Mouse (Mus musculus) hindbrain, embryonic 12.5 days (tissue): Measurements from ENCODE around the gene Dlk2. TPM values are rescaled to one million over a fixed set of nuclear protein-coding genes. Genes with fewer than 3 reads are reported as not detected.

ENCODE experiments used
- ATAC-seq: fragments of 200-750 bp; cut with Nextera tagmentation; 2 replicates; pipeline ENCODE4 v1.8.0; 2017; ENCODE audit warnings: moderate TSS enrichment; ENCODE audit not compliant: low FRiP score
- H3K27ac ChIP-seq: fragments of 300-500 bp; sonication (generic); 2 replicates; pipeline ENCODE4 v1.5.1; 2016; ENCODE audit warnings: mild to moderate bottlenecking
- H3K27me3 ChIP-seq: fragments of 300-500 bp; sonication (generic); 2 replicates; pipeline ENCODE4 v1.6.1; 2016; ENCODE audit warnings: mild to moderate bottlenecking
- H3K36me3 ChIP-seq: fragments of 300-500 bp; sonication (generic); 2 replicates; pipeline ENCODE4 v1.6.1; 2016; ENCODE audit warnings: mild to moderate bottlenecking
- H3K4me1 ChIP-seq: fragments of 300-500 bp; sonication (generic); 2 replicates; pipeline ENCODE4 v1.6.1; 2016
- H3K4me2 ChIP-seq: fragments of 300-500 bp; sonication (generic); replicated peaks from 2 replicates; pipeline ENCODE4 v1.6.1; 2016; ENCODE audit warnings: mild to moderate bottlenecking
- H3K4me3 ChIP-seq: fragments of 300-500 bp; sonication (generic); 2 replicates; pipeline ENCODE4 v1.5.1; 2016; ENCODE audit warnings: mild to moderate bottlenecking
- H3K9ac ChIP-seq: fragments of 300-500 bp; sonication (generic); 2 replicates; pipeline ENCODE4 v1.6.1; 2016; ENCODE audit warnings: mild to moderate bottlenecking, moderate library complexity
- H3K9me3 ChIP-seq: fragments of 300-500 bp; sonication (generic); replicated peaks from 2 replicates; pipeline ENCODE4 v1.6.1; 2016; ENCODE audit warnings: mild to moderate bottlenecking
- WGBS: fragments of 180-500 bp; shearing (Covaris S2); methylation state at CpG from one replicate; pipeline ENCODE4 v1.1.7; 2016; 5-methylcytosine and 5-hydroxymethylcytosine counted together
- polyA plus RNA-seq: library from polyadenylated mRNA; unstranded; fragments of >200 nt; fragmentation: Nextera tagmentation; extraction: Ambion mirVana; gene quantifications from 2 replicates; pipeline ENCODE4 v1.2.1, GENCODE M21; 2016

Dlk2 gene
- polyA plus RNA-seq, 1 experiment from 2014 or later, result 3.1 TPM

DNA sequence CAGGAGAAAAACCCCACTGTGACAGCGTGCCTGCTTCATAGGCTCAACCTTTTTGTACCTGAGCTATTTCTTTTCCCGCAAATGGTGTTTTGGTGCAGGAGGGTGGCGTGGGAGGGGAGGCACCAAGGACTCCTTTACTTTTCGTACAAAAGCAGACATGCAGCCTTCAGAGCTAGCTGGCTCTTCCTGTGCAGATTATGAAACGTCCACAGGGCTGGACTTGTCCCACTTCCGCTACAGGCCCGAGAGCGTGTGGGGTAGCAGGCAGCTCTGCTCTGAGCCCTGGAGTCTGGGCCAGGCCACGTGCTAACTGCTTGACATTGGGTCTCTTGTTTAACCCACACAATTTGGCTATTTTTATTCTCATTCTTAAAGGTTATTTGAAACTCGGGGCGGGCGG lies 4.7 kb downstream of the Dlk2 start:
- Histone ChIP-seq H3K36me3 (peaks cover 18% of the 10 kb centered on the region; the same call in 1 of the 2 replicates), H3K27me3 (peaks cover 38% of the 10 kb centered on the region), H3K4me2 (no peak overlapping the region), H3K4me1 (peaks cover 19% of the 10 kb centered on the region), H3K27ac (no peak overlapping the region), H3K4me3 (no peak overlapping the region), H3K9me3 (no peaks in the 10 kb centered on the region), H3K9ac (no peak overlapping the region)
- ATAC-seq, result no peak
- 75% methylated on average over 12 of the region's 12 CpGs for WGBS

DNA sequence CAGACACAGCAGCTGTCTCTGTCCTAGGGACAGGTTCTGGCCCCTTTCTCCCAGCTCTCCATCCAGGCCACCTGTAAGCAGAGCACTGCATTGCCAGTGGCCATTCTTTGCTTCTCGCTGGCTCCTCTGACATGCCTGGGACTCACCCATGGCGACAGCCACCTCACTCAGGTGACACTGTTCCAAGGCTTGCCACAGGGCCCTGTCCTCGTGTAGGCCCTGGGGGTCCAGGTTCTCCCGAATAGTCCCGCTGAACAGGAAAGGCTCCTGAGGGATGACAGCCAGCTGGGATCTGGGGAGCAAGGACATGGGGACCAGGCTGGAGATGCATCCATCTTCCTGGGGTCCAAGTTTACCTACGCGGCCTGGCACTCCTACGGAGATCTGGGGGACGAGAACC lies 7.0 kb downstream of the Dlk2 start:
- H3K4me1 ChIP-seq, result peaks cover 2% of the 10 kb centered on the region; the same call in 1 of the 2 replicates
- no peak for ATAC-seq
- 88% methylated on average over 9 of the region's 9 CpGs for WGBS
- peaks cover 16% of the 10 kb centered on the region for H3K27me3 ChIP-seq
- H3K9me3 ChIP-seq, result no peaks in the 10 kb centered on the region
- H3K36me3 ChIP-seq, result peaks cover 21% of the 10 kb centered on the region; the same call in 1 of the 2 replicates
- H3K4me2 ChIP-seq, result no peak overlapping the region
- H3K27ac ChIP-seq, result no peak overlapping the region
- H3K9ac ChIP-seq, result no peak overlapping the region
- no peak overlapping the region for H3K4me3 ChIP-seq

DNA sequence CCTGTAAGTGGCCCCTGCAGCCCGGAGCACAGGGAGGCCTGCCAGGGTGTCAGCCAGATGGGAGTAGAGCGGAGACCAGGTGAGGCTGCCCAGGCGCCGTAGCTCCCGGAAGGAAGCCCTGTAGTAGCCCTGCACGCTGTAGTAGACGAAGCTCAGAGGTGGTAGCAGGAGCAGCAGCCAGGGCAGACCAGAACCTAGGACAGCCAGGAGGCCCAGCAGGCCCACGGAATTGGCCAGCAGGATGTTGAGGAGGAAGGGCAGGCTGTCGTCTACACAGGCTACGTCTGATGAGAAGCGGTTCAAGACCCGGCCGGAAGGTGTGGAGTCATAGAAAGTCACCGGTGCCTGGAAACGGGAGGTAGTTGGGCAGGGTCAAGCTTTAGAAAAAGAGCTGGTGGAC lies 9.7 kb downstream of the Dlk2 start:
- no peak overlapping the region for H3K9ac ChIP-seq
- no peaks in the 10 kb centered on the region for H3K4me1 ChIP-seq
- ATAC-seq, result no peak
- no peak overlapping the region for H3K4me3 ChIP-seq
- H3K27ac ChIP-seq, result no peak overlapping the region
- no peak overlapping the region for H3K4me2 ChIP-seq
- H3K36me3 ChIP-seq, result peaks cover 28% of the 10 kb centered on the region; the same call in 1 of the 2 replicates
- WGBS, result 92% methylated on average over 15 of the region's 15 CpGs
- H3K27me3 ChIP-seq, result no peaks in the 10 kb centered on the region
- no peaks in the 10 kb centered on the region for H3K9me3 ChIP-seq

DNA sequence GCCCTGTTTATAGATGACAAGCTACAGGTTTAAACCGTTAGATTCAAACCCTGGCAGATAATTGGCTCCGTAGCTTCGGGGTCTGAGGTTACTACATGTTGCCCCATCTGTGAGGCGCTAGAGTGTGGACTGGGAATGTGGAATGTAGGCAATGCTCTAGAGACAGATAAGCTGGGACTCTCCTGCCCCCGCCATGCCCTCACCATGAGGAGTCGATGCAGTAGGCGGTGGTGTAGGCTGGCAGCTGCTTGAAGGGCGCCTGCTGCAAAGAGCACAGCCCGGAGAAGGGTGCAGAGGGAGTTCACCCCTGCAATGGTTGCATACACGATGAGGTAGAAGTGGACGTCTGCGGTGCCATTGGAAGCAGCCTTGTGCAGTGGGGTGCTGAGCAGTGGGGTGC lies 12.6 kb downstream of the Dlk2 start:
- no peaks in the 10 kb centered on the region for H3K4me1 ChIP-seq
- no peaks in the 10 kb centered on the region for H3K27me3 ChIP-seq
- peaks cover 19% of the 10 kb centered on the region; the same call in 1 of the 2 replicates for H3K36me3 ChIP-seq
- H3K9me3 ChIP-seq, result no peaks in the 10 kb centered on the region
- H3K27ac ChIP-seq, result no peak overlapping the region
- H3K4me3 ChIP-seq, result no peak overlapping the region
- H3K4me2 ChIP-seq, result no peak overlapping the region
- ATAC-seq, result no peak
- 83% methylated on average over 12 of the region's 12 CpGs for WGBS
- no peak overlapping the region for H3K9ac ChIP-seq

DNA sequence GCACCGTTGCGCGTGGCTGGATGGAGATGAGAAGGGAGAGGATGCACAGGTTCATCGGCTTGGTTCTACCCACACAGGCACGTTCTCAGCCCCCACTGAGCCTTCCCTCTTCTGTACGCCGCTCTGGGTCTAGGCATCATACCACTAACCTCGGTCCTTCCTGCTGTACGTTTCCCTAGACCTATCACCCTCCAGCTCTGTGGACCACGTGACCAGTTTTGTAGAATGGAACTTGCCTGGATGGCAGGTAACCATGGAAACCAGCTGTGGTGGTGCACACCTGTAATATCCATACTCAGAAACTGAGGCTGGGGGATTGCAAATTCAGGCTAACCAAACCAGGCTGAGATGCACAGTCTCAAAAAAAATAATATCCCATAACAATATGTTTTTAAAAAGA lies 13.3 kb downstream of the Dlk2 start:
- peaks cover 13% of the 10 kb centered on the region; the same call in 1 of the 2 replicates for H3K36me3 ChIP-seq
- no peak for ATAC-seq
- H3K9ac ChIP-seq, result 0 out of 2 replicates have a peak overlapping the region, but pooled peaks have one; percentile 18
- H3K9me3 ChIP-seq, result no peaks in the 10 kb centered on the region
- H3K4me2 ChIP-seq, result no peak overlapping the region
- H3K4me1 ChIP-seq, result no peaks in the 10 kb centered on the region
- WGBS, result 87% methylated on average over 10 of the region's 10 CpGs
- H3K27ac ChIP-seq, result no peak overlapping the region
- no peaks in the 10 kb centered on the region for H3K27me3 ChIP-seq
- no peak overlapping the region for H3K4me3 ChIP-seq

DNA sequence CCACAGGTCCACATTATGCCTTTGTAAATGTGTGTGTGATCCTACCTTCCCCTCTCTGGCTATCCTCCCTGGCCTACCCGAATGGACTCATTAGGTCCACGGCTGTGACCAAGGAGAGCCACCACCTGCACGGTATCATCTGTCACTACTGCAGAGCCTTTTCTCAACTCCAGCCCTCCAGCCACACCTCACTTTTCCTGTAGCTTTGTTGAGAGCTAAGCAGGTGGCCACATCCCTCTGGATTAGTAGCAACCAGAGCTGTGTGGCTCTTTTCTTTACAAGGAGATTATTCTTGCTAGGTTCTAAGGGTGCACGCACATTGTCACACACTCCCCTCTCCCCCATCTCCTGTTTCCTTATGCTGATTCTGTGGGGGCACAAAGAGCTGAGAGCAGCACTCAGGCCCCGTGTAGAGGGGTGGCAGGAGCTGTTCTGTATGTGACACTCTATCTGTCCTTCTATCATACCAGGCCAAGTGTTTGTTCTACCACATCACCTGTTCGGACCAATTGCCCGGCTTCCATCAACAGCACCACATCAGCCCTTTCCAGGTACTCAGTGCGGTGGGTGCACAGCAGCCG lies 16.0 kb downstream of the Dlk2 start:
- WGBS, result 89% methylated on average over 9 of the region's 9 CpGs
- no peaks in the 10 kb centered on the region for H3K27me3 ChIP-seq
- H3K36me3 ChIP-seq, result peaks cover 6% of the 10 kb centered on the region; the same call in 1 of the 2 replicates
- H3K9me3 ChIP-seq, result no peaks in the 10 kb centered on the region
- H3K4me1 ChIP-seq, result no peaks in the 10 kb centered on the region
- no peak overlapping the region for H3K4me3 ChIP-seq
- H3K4me2 ChIP-seq, result no peak overlapping the region
- no peak overlapping the region for H3K27ac ChIP-seq
- ATAC-seq, result no peak
- no peak overlapping the region for H3K9ac ChIP-seq

DNA sequence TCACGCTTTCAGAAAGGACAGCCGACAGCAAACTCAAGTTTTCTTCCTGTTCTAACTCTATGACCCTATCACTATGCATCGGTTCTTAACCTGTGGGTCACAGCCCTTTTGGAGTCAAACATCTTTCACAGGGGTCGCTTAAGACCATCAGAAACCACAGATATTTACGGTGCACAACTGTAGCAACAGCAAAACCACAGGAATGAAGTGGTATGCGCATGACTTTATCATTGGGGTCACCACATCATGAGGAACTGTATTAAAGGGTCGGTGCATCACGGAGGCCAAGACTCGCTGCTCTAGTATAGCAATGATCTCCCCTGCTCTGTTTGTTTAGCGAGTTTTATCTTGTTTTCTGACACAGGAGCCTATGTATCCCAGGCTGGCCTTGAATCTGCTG lies 18.6 kb downstream of the Dlk2 start:
- no peak overlapping the region for H3K4me2 ChIP-seq
- no peak overlapping the region for H3K4me3 ChIP-seq
- no peaks in the 10 kb centered on the region for H3K9me3 ChIP-seq
- no peaks in the 10 kb centered on the region for H3K4me1 ChIP-seq
- H3K36me3 ChIP-seq, result peaks cover 5% of the 10 kb centered on the region; the same call in 1 of the 2 replicates
- WGBS, result 91% methylated on average over 10 of the region's 10 CpGs
- H3K9ac ChIP-seq, result no peak overlapping the region
- ATAC-seq, result no peak
- no peaks in the 10 kb centered on the region for H3K27me3 ChIP-seq
- H3K27ac ChIP-seq, result no peak overlapping the region

DNA sequence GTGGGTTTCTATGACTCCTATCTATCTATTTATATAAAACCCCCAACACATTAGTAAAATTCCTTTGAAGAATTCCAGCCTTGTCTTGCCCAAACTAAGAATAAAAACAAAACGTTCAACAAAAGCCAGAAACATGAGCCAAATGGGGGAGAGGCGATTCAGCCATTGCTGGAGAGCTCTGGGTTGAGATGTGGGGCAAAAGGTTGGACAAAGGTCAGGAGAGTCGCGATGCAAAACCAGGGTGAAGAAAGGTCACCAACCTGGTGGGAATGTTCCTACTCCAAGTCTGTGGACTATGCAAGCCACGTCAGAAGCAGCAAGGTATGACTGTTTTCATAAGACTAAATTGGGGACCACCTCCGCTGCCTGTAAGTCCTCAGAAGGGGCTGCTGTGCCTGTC lies 23.3 kb downstream of the Dlk2 start:
- 78% methylated on average over 6 of the region's 6 CpGs for whole genome bisulfite sequencing
- Histone ChIP-seq H3K4me2 (no peak overlapping the region), H3K9ac (no peak overlapping the region), H3K9me3 (no peaks in the 10 kb centered on the region), H3K36me3 (peaks cover 39% of the 10 kb centered on the region), H3K4me3 (no peak overlapping the region), H3K27me3 (no peaks in the 10 kb centered on the region), H3K4me1 (no peaks in the 10 kb centered on the region), H3K27ac (no peak overlapping the region)
- no peak for ATAC-seq

DNA sequence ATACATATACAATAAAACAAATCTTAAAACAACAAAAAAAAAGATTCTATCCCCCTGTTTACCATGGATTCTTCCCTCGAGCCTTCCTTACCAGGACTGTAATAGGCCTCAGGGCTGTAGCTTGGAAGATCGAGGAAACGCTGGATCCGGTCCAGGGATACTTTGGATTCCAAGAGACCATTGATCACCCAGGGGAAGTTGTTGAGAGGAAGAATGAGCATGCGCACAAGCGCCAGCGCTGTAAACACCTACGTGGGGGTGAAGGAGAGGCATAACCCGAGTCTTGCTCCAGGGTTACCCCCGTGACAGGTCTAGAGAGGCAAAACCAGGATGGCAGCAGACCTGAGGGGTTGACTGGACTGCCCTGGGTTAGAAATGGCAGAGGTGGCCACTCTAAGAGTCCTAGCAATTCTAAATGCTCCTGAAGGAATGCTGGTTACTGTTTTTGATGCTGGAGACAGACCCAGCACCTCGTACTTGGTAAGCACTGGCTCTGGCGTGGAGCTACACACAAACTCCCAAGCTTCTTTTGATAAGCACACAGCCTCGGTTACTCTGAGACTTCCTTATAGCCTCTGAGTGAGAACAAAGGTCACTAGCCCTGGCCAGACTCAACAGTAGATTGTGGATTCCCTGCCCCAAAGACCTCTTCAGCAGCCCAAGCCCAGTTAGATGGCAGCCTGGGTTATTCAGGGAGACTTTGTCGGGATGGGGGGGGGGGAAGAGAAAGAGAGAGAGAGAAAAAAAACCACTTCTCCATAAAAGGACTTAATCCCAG lies 25.0 kb downstream of the Dlk2 start:
- no peak overlapping the region for H3K4me2 ChIP-seq
- no peak for ATAC-seq
- no peaks in the 10 kb centered on the region for H3K27me3 ChIP-seq
- H3K9me3 ChIP-seq, result no peaks in the 10 kb centered on the region
- H3K36me3 ChIP-seq, result peaks cover 39% of the 10 kb centered on the region
- peaks cover 3% of the 10 kb centered on the region; the same call in 1 of the 2 replicates for H3K4me1 ChIP-seq
- no peak overlapping the region for H3K9ac ChIP-seq
- 90% methylated on average over 14 of the region's 14 CpGs for WGBS
- H3K27ac ChIP-seq, result no peak overlapping the region
- H3K4me3 ChIP-seq, result no peak overlapping the region

DNA sequence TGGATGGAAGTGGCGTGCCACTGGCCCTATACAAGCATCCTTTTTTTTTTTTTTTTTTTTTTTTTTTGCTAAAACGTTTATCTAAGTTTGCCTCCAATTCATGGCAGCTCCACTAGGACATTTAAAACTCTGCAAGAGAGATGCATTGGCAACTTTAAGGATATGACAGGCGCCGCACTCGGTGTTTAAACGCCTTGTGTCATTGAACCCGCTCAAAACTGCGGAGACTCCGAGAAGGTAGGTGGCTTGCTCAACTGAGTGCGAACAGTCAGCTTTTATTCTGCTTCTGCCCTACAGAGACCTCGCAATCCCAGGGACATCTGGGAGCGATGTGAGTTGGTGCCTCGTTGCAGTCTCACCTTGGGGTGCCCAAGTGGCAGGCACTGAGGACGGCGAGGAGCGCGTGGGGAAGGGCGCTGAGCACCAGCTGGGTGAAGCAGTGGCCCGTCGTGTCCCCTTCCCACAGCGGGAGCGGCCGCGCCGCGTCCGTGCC lies 30.2 kb downstream of the Dlk2 start:
- Histone ChIP-seq H3K9ac (peak overlapping the region; percentile 84), H3K27ac (peak overlapping the region; percentile 93), H3K9me3 (no peaks in the 10 kb centered on the region), H3K4me2 (peak overlapping the region; percentile 72), H3K27me3 (no peaks in the 10 kb centered on the region), H3K36me3 (peaks cover 20% of the 10 kb centered on the region), H3K4me1 (peaks cover 7% of the 10 kb centered on the region), H3K4me3 (peak overlapping the region; percentile 74)
- ATAC-seq, result no peak
- 6% methylated on average over 25 of the region's 27 CpGs for WGBS

DNA sequence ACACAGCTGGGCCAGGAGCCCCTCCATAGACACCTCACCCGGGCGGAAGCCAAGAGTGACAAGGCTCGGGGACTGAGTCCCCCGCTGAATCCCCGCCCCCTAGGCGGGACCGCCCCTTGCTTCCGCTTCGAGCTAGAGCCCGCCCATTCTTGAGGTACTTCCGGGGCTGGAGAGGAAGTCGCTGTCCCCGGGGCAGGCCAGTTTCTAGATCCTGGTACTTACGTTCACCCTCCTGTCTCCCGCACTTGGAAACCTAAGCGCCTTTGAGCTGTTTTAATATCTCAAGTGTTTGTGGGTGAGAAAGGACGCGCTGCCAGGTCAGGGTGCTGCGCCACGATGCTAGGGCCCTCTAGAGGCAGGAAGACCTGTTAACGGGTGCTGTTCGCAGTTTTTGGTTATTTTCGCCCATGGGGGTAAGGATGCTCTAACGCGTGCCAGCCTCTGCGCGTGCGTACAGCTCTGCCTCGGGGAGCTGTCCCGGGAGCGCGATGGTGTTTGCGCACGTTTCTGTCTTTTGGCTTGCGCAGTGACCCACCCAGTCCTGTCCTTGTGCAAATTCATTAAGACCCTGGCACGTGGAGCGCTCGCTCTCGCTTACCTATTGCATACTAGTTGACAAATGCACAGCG lies 30.8 kb downstream of the Dlk2 start, which contains the start of gene Abcc10:
Abcc10 (minus strand) TSS at position 447 of the 629 bp plus-strand sequence.
- WGBS, result under 1% methylated on average over 40 of the region's 40 CpGs
- peak; percentile 98 for ATAC-seq

DNA sequence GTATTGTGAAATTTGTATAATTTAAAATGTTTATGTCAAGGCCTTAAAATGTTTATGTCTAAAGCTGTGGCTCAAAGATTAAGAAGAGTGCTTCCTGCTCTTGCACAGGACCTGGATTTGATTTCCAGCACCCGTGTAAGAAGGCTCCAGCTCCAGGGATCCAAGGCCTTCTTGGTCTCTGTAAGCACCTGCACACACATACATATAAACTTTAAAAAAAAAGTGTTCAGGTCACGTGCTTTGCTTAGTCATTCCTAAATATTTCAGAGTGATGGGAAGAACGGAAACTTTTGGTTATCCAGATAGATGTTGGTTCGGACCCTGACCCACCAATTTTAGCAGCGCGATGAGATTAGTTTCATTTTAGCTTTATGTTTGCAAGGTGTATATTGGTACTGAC lies 31.5 kb downstream of the Dlk2 start:
- WGBS, result 76% methylated on average over 6 of the region's 6 CpGs
- H3K9ac ChIP-seq, result no peak overlapping the region
- no peak for ATAC-seq
- no peak overlapping the region for H3K4me3 ChIP-seq
- peak overlapping the region; percentile 72 for H3K4me2 ChIP-seq
- H3K9me3 ChIP-seq, result no peaks in the 10 kb centered on the region
- peaks cover 7% of the 10 kb centered on the region for H3K4me1 ChIP-seq
- H3K27me3 ChIP-seq, result no peaks in the 10 kb centered on the region
- H3K27ac ChIP-seq, result 0 out of 2 replicates have a peak overlapping the region, but pooled peaks have one; percentile 93
- peaks cover 9% of the 10 kb centered on the region for H3K36me3 ChIP-seq

More for the DNA sequence above, 30.8 kb downstream of the Dlk2 start, which contains the start of gene Abcc10:
- H3K27me3 ChIP-seq, result no peaks in the 10 kb centered on the region
- peaks cover 16% of the 10 kb centered on the region for H3K36me3 ChIP-seq
- H3K4me2 ChIP-seq, result peak within 1 kb of the TSS; percentile 72
- peak within 1 kb of the TSS; percentile 84 for H3K9ac ChIP-seq
- no peaks in the 10 kb centered on the region for H3K9me3 ChIP-seq
- peak within 1 kb of the TSS; percentile 93 for H3K27ac ChIP-seq
- H3K4me3 ChIP-seq, result peak within 1 kb of the TSS; percentile 74
- peaks cover 7% of the 10 kb centered on the region for H3K4me1 ChIP-seq
